23 mouse cellular contexts compared by ENCODE assay signal in the genomic region with DNA sequence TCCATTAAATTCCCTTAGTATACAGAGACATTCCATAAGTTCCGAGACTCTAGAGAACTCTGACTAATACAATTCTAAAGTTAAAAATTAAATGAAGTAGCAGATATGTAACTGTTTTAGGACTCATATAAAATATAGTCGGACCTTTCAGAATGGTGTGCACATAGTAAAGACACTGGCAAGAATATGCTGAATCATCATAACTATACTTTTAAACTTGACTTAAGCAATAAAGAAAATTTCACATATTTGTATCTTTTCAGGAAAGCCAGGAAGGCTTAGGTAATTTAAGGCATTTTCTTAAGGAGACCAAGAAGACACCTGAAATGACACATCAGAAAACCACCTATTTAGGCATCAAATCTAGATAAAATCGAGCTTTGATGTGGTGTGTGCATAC.
DNase-seq lines count a peak whose midpoint lies in the region; ATAC-seq and TF ChIP-seq lines count a peak whose summit lies in the region.
"Had no signal": no experiment of that assay in that cellular context is flagged by ENCODE, and none has a peak within 500 bp of the region (broad histone marks: within the 10 kb centered on the region; RNA-seq: fewer than 3 reads in every experiment).

No protein-coding gene starts in this region.

- H3K27me3 ChIP-seq in CH12.LX (replicated peaks) (no peaks in the 10 kb centered on the region), MEL (ENCODE audit: control insufficient read depth in 1 of 2, insufficient read depth in 2 of 2, low read length in 2 of 2) (no peaks in the 10 kb centered on the region)
- H3K27me3 ChIP-seq in forebrain, embryonic 12.5 days, result no peaks in the 10 kb centered on the region
- H3K27me3 ChIP-seq in liver, embryonic 11.5 days (replicated peaks; ENCODE audit: control insufficient read depth, insufficient read depth, low read length), result no peaks in the 10 kb centered on the region

- TF ChIP-seq EP300 in CH12.LX (IDR thresholded peaks at IDR 0.05; ENCODE audit: low read length) (no peak), MEL (IDR thresholded peaks at IDR 0.05; ENCODE audit: low read depth in 1 of 2, low read length in 2 of 2) (no peak)

- H3K4me3 ChIP-seq in CH12.LX (replicated peaks in 1 of 3; ENCODE audit: low read depth in 2 of 3, low read length in 2 of 3, poor library complexity in 1 of 3) (no peak overlapping the region), ES-E14 (ENCODE audit: insufficient read depth in 1 of 2, low read depth in 1 of 2, low read length in 2 of 2, poor library complexity in 1 of 2, severe bottlenecking in 1 of 2) (no peak overlapping the region), MEL (ENCODE audit: control insufficient read depth in 1 of 2, insufficient read depth in 1 of 2, low read depth in 2 of 2, low read length in 2 of 2) (no peak overlapping the region)
- no peak overlapping the region for H3K4me3 ChIP-seq in forebrain, embryonic 12.5 days (replicated peaks)
- no peak overlapping the region for H3K4me3 ChIP-seq in liver, embryonic 11.5 days (ENCODE audit: low read depth, low read length)

- H3K9me3 ChIP-seq in CH12.LX (replicated peaks; ENCODE audit: low read length) (no peaks in the 10 kb centered on the region), ES-E14 (ENCODE audit: control insufficient read depth, insufficient read depth, low read depth, low read length) (no peaks in the 10 kb centered on the region), MEL (replicated peaks; ENCODE audit: insufficient read depth, low read length) (no peaks in the 10 kb centered on the region)
- no peaks in the 10 kb centered on the region for H3K9me3 ChIP-seq in forebrain, embryonic 12.5 days
- no peaks in the 10 kb centered on the region for H3K9me3 ChIP-seq in liver, embryonic 11.5 days (ENCODE audit: control insufficient read depth, low read length)
- H3K9me3 ChIP-seq: G1E had no signal

- WGBS in forebrain, embryonic 12.5 days, result 82% methylated on average over 3 of the region's 3 CpGs
- WGBS in liver, embryonic 11.5 days, result 72% methylated on average over 3 of the region's 3 CpGs

- H3K9ac ChIP-seq in CH12.LX (ENCODE audit: insufficient read depth, low read depth), result no peak overlapping the region
- H3K9ac ChIP-seq in ES-E14 (ENCODE audit: insufficient read depth, low read depth, low read length, poor library complexity, severe bottlenecking), result no peak overlapping the region
- H3K9ac ChIP-seq in MEL (ENCODE audit: control insufficient read depth, low read depth, low read length, poor library complexity, severe bottlenecking), result no peak overlapping the region
- H3K9ac ChIP-seq in forebrain, embryonic 12.5 days, result no peak overlapping the region
- no peak overlapping the region for H3K9ac ChIP-seq in liver, embryonic 11.5 days (ENCODE audit: low read depth, low read length)

- TF ChIP-seq CTCF in CH12.LX (conservative IDR thresholded peaks at IDR 0.05 in 1 of 2, IDR thresholded peaks at IDR 0.05 in 1 of 2; ENCODE audit: low read depth in 2 of 2, low read length in 2 of 2), result no peak
- TF ChIP-seq CTCF in MEL (IDR thresholded peaks at IDR 0.05 in 2 of 3, conservative IDR thresholded peaks at IDR 0.05 in 1 of 3; ENCODE audit: control insufficient read depth in 1 of 3, insufficient read depth in 1 of 3, low read depth in 2 of 3, low read length in 3 of 3, poor library complexity in 1 of 3, severe bottlenecking in 1 of 3), result no peak

- no peak for DNase-seq in CH12.LX (ENCODE audit: extremely low read depth)
- DNase-seq in ES-E14 (ENCODE audit: low read depth, low spot score), result no peak
- DNase-seq in MEL (ENCODE audit: low read depth, low spot score), result no peak
- DNase-seq in heart, postnatal 10 days, result no peak
- no peak for DNase-seq in liver, embryonic 11.5 days (ENCODE audit: low spot score)
- DNase-seq: adrenal gland, adult 2 months; adrenal gland, adult 8-10 months; adrenal gland, postnatal 10 days; adrenal gland, postnatal 14 days; adrenal gland, postnatal 25 days; adrenal gland, postnatal 36 days; B cell, adult 2 months; cerebellum, adult 11 months; cerebellum, adult 11-12 months; cerebellum, adult 18-20 months; cerebellum, adult 2 months; cerebellum, adult 8-10 months; cerebellum, adult 9-10 months had no signal

- H3K79me2 ChIP-seq in CH12.LX (replicated peaks; ENCODE audit: control insufficient read depth, extremely low read depth, insufficient read depth, poor library complexity, severe bottlenecking), result no peaks in the 10 kb centered on the region
- no peaks in the 10 kb centered on the region for H3K79me2 ChIP-seq in MEL (ENCODE audit: control insufficient read depth, insufficient read depth, low read length, poor library complexity)

- TF ChIP-seq RAD21 in CH12.LX (IDR thresholded peaks at IDR 0.05; ENCODE audit: low read depth, low read length), result no peak
- TF ChIP-seq RAD21 in MEL (IDR thresholded peaks at IDR 0.05; ENCODE audit: low read depth, low read length), result no peak

- in situ Hi-C loops in CH12.LX (cut with MboI; ENCODE audit: low pct_ligation_motif_present, low pct_unique_long_range_greater_than_20kb, low sequenced_read_pairs) (no loop called here), ES-E14 (cut with MboI; ENCODE audit: low sequenced_read_pairs in 2 of 2, unreplicated experiment in 2 of 2) (no loop called here)

- dilution Hi-C loops in CH12.LX (cut with MboI; ENCODE audit: extremely low pct_ligation_motif_present, extremely low pct_unique_long_range_greater_than_20kb, low sequenced_read_pairs), result no loop called here

- intact Hi-C loops in heart, postnatal 10 days (cut with DNase I), result loop anchor here (5.0 kb wide), 1 partner anchor 727 kb away; no protein-coding TSS in a partner anchor

- TF ChIP-seq POLR2A in CH12.LX (IDR thresholded peaks at IDR 0.05; ENCODE audit: low read depth, low read length) (no peak), MEL (IDR thresholded peaks at IDR 0.05; ENCODE audit: control insufficient read depth in 1 of 2, insufficient read depth in 1 of 2, low read depth in 1 of 2, low read length in 2 of 2, poor library complexity in 1 of 2) (no peak)

- H3K4me2 ChIP-seq in CH12.LX (ENCODE audit: insufficient read depth, low read depth, poor library complexity, severe bottlenecking), result no peak overlapping the region
- H3K4me2 ChIP-seq in forebrain, embryonic 12.5 days, result no peak overlapping the region
- H3K4me2 ChIP-seq in liver, embryonic 11.5 days, result no peak overlapping the region

- H3K36me3 ChIP-seq in CH12.LX (replicated peaks in 1 of 2; ENCODE audit: control insufficient read depth in 1 of 2, insufficient read depth in 1 of 2, low read length in 1 of 2), result no peaks in the 10 kb centered on the region
- no peaks in the 10 kb centered on the region for H3K36me3 ChIP-seq in ES-E14 (ENCODE audit: control insufficient read depth, insufficient read depth, low read length, poor library complexity, severe bottlenecking)
- H3K36me3 ChIP-seq in MEL (ENCODE audit: control insufficient read depth in 1 of 2, insufficient read depth in 2 of 2, low read length in 2 of 2), result peaks cover 0 to 2% of the 10 kb centered on the region in 2 experiments; a peak in 1 of 4 replicates
- no peaks in the 10 kb centered on the region for H3K36me3 ChIP-seq in forebrain, embryonic 12.5 days (replicated peaks)
- no peaks in the 10 kb centered on the region for H3K36me3 ChIP-seq in liver, embryonic 11.5 days (ENCODE audit: control insufficient read depth, insufficient read depth, low read length)
- H3K36me3 ChIP-seq: G1E had no signal

- H3K4me1 ChIP-seq in CH12.LX (ENCODE audit: control insufficient read depth in 1 of 2, insufficient read depth in 2 of 2) (no peaks in the 10 kb centered on the region), ES-E14 (ENCODE audit: control insufficient read depth in 2 of 2, insufficient read depth in 2 of 2, low read length in 2 of 2, poor library complexity in 1 of 2) (no peaks in the 10 kb centered on the region), MEL (ENCODE audit: control insufficient read depth in 1 of 2, insufficient read depth in 2 of 2, low read length in 2 of 2) (peaks cover 0 to 3% of the 10 kb centered on the region in 2 experiments; a peak in 1 of 4 replicates)
- H3K4me1 ChIP-seq in forebrain, embryonic 12.5 days, result no peaks in the 10 kb centered on the region
- H3K4me1 ChIP-seq in liver, embryonic 11.5 days (replicated peaks; ENCODE audit: control insufficient read depth, insufficient read depth, low read length), result no peaks in the 10 kb centered on the region

- H3K27ac ChIP-seq in CH12.LX (ENCODE audit: insufficient read depth, low read depth) (no peak overlapping the region), ES-E14 (ENCODE audit: insufficient read depth, low read depth, low read length, poor library complexity, severe bottlenecking) (no peak overlapping the region), MEL (ENCODE audit: control insufficient read depth, low read depth, low read length) (no peak overlapping the region)
- no peak overlapping the region for H3K27ac ChIP-seq in forebrain, embryonic 12.5 days
- H3K27ac ChIP-seq in liver, embryonic 11.5 days (ENCODE audit: low read depth, low read length), result no peak overlapping the region

- ATAC-seq in forebrain, embryonic 12.5 days (ENCODE audit: low FRiP score), result no peak
- no peak for ATAC-seq in liver, embryonic 11.5 days (replicated peaks; ENCODE audit: low FRiP score)
- ATAC-seq: activated CD4-positive, CD25-positive, alpha-beta regulatory T cell, adult 4 months; CD4-positive, CD25-positive, alpha-beta regulatory T cell, adult 4 months; Patski had no signal

TF ChIP-seq in CH12.LX, 34 proteins besides CTCF, POLR2A, EP300 and RAD21:
- TF ChIP-seq MAFK (IDR thresholded peaks at IDR 0.05; ENCODE audit: insufficient replicate concordance, low read length) (peak; percentile 90), SMC3 (IDR thresholded peaks at IDR 0.05; ENCODE audit: low read depth, low read length) (no peak)

TF ChIP-seq in ES-E14, 5 proteins besides CTCF, POLR2A, EP300 and RAD21:
- TF ChIP-seq MAFK (IDR thresholded peaks at IDR 0.05; ENCODE audit: insufficient read depth, low read depth, low read length) (peak; percentile 74; the same call in 1 of the 2 replicates), ZC3H11A (IDR thresholded peaks at IDR 0.05; ENCODE audit: borderline replicate concordance, low read depth, low read length) (no peak)

TF ChIP-seq in MEL, 35 proteins besides CTCF, POLR2A, EP300 and RAD21:
- TF ChIP-seq RCOR1 (IDR thresholded peaks at IDR 0.05; ENCODE audit: low read depth, low read length) (no peak), E2F4 (IDR thresholded peaks at IDR 0.05; ENCODE audit: borderline replicate concordance, low read depth, low read length) (no peak), MAFK (IDR thresholded peaks at IDR 0.05; ENCODE audit: borderline replicate concordance, low read depth, low read length) (peak; percentile 82; the same call in 1 of the 2 replicates), BHLHE40 (IDR thresholded peaks at IDR 0.05; ENCODE audit: borderline replicate concordance, low read depth, low read length) (no peak), POLR2AphosphoS5 (IDR thresholded peaks at IDR 0.05; ENCODE audit: borderline replicate concordance, low read depth, low read length) (no peak), ELF1 (IDR thresholded peaks at IDR 0.05; ENCODE audit: low read depth, low read length) (no peak), MYB (IDR thresholded peaks at IDR 0.05; ENCODE audit: low read depth, low read length) (no peak)
